Mouse (Mus musculus): Measurements from ENCODE around the gene 3110021N24Rik. TPM values are rescaled to one million over a fixed set of nuclear protein-coding genes. Genes with fewer than 3 reads are reported as not detected.
A peak's percentile ranks its signal among the peaks of the same experiment; 100 is the strongest.

Gene 3110021N24Rik
- polyA plus RNA-seq, 2 experiments: 0.26 to 1.5 TPM

DNA sequence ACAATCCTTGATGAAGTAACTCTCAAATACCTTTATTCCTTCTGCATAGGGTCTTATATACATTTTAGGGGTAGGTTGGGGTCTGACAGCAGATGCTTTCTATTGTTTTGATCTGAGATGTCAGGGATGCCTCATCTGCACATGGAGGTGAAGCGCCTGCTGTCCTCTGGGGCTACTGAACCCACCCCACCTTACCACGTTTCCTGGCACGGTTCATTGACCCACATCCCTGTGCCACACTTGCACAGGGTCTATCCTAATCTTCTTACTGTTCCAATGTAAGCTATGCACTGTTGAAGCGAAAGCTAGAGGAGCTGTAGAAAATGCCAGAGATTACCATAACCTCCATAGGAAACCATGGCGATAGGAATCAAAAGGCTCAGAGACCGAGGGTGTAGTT lies 92.1 kb downstream of the 3110021N24Rik start:
- Histone ChIP-seq H3K27me3 (ENCODE audit: control insufficient read depth, insufficient read depth, low read length) (no peaks in the 10 kb centered on the region), H3K4me3 (replicated peaks; ENCODE audit: low read length) (no peak overlapping the region), H3K9ac (ENCODE audit: low read depth, low read length, severe bottlenecking) (no peak overlapping the region), H3K36me3 (ENCODE audit: control insufficient read depth, insufficient read depth, low read length) (peaks cover 6% of the 10 kb centered on the region), H3K27ac (replicated peaks; ENCODE audit: low read depth, low read length) (no peak overlapping the region), H3K4me1 (ENCODE audit: control insufficient read depth, insufficient read depth, low read length) (no peaks in the 10 kb centered on the region), H3K4me2 (replicated peaks; ENCODE audit: low read depth, low read length, severe bottlenecking) (no peak overlapping the region), H3K9me3 (ENCODE audit: control insufficient read depth, low read length) (no peaks in the 10 kb centered on the region)
- DNase-seq (ENCODE audit: low spot score) (no peak), ATAC-seq (ENCODE audit: low FRiP score, low read depth) (no peak)
- 69% methylated on average over 6 of the region's 6 CpGs for WGBS
- TF ChIP-seq POLR2A (IDR thresholded peaks at IDR 0.05; ENCODE audit: borderline replicate concordance, extremely low read depth, insufficient read depth, insufficient read length): no peak

DNA sequence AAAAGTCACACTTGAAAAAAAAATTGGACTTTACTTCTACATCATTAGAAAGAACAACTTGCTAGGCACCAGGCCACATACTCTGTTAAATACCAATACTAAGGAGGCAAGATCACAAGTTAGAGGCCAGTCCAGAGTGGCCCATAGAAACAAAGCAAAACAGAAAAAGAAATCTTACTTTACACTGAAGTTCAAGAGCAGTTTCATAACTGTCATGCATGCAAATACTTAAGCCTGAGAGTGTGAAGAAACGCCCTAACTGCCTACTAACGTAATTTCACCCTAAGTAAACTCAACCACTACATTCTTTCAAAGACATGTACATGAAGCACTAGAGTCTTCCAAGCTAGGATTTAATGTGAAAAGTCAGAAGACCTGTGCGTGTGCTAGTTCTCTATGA lies 106.2 kb downstream of the 3110021N24Rik start:
- 92% methylated on average over 3 of the region's 3 CpGs for WGBS
- Histone ChIP-seq H3K9me3 (ENCODE audit: control insufficient read depth, low read length) (no peaks in the 10 kb centered on the region), H3K4me2 (replicated peaks; ENCODE audit: low read depth, low read length, severe bottlenecking) (no peak overlapping the region), H3K27ac (replicated peaks; ENCODE audit: low read depth, low read length) (no peak overlapping the region), H3K4me1 (ENCODE audit: control insufficient read depth, insufficient read depth, low read length) (no peaks in the 10 kb centered on the region), H3K36me3 (ENCODE audit: control insufficient read depth, insufficient read depth, low read length) (peaks cover 85% of the 10 kb centered on the region), H3K9ac (ENCODE audit: low read depth, low read length, severe bottlenecking) (no peak overlapping the region), H3K27me3 (ENCODE audit: control insufficient read depth, insufficient read depth, low read length) (no peaks in the 10 kb centered on the region), H3K4me3 (replicated peaks; ENCODE audit: low read length) (no peak overlapping the region)
- no peak for TF ChIP-seq POLR2A (IDR thresholded peaks at IDR 0.05; ENCODE audit: borderline replicate concordance, extremely low read depth, insufficient read depth, insufficient read length)
- DNase-seq (ENCODE audit: low spot score) (no peak), ATAC-seq (ENCODE audit: low FRiP score, low read depth) (no peak)

DNA sequence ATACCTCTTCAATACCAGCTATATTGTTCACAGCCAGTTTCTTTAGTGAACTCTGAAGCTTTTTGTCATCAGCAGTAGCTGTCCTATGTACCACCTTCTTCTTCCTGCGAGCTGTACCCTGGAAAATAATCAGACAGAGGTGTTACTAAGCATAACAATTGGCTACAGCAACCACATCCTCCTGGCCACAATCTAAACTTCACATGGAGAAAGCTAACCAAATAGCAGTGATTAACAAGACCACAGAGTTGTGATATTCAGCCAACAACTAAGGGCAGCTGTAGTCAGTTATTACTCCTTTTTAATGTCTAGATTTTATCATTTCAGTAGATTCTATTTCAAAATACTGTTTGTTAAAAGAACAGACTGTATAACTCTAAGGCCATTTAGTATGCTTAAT lies 106.6 kb downstream of the 3110021N24Rik start:
- H3K4me2 ChIP-seq (replicated peaks; ENCODE audit: low read depth, low read length, severe bottlenecking): no peak overlapping the region
- no peaks in the 10 kb centered on the region for H3K9me3 ChIP-seq (ENCODE audit: control insufficient read depth, low read length)
- DNase-seq (ENCODE audit: low spot score) (no peak), ATAC-seq (ENCODE audit: low FRiP score, low read depth) (no peak)
- no peak for TF ChIP-seq POLR2A (IDR thresholded peaks at IDR 0.05; ENCODE audit: borderline replicate concordance, extremely low read depth, insufficient read depth, insufficient read length)
- H3K4me1 ChIP-seq (ENCODE audit: control insufficient read depth, insufficient read depth, low read length): no peaks in the 10 kb centered on the region
- H3K36me3 ChIP-seq (ENCODE audit: control insufficient read depth, insufficient read depth, low read length): peaks cover 81% of the 10 kb centered on the region
- H3K27me3 ChIP-seq (ENCODE audit: control insufficient read depth, insufficient read depth, low read length): no peaks in the 10 kb centered on the region
- H3K27ac ChIP-seq (replicated peaks; ENCODE audit: low read depth, low read length): no peak overlapping the region
- H3K9ac ChIP-seq (ENCODE audit: low read depth, low read length, severe bottlenecking): no peak overlapping the region
- H3K4me3 ChIP-seq (replicated peaks; ENCODE audit: low read length): no peak overlapping the region
- WGBS: 89% methylated on average over 1 of the region's 1 CpGs

DNA sequence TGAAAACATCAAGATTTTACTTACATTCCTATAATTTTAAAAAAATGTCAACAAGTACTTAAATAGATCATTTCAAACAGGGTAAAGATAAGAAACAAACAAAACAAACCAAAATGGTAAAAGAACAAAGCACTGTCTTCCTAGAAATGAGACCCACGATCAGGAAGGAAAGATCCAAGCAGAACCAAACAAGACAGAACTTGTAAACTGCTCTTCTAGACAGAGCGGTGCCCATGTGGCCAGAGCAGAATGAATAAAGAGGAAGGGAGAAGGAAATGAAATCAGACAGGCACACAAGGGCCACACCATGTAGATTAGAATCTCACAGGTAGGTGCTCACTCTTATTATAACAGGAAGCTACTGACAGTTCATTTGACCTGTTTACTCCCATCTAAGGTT lies 107.2 kb downstream of the 3110021N24Rik start:
- no peak for DNase-seq (ENCODE audit: low spot score)
- Histone ChIP-seq H3K27me3 (ENCODE audit: control insufficient read depth, insufficient read depth, low read length) (no peaks in the 10 kb centered on the region), H3K4me2 (replicated peaks; ENCODE audit: low read depth, low read length, severe bottlenecking) (no peak overlapping the region), H3K36me3 (ENCODE audit: control insufficient read depth, insufficient read depth, low read length) (peaks cover 78% of the 10 kb centered on the region), H3K4me1 (ENCODE audit: control insufficient read depth, insufficient read depth, low read length) (no peaks in the 10 kb centered on the region), H3K9me3 (ENCODE audit: control insufficient read depth, low read length) (no peaks in the 10 kb centered on the region), H3K27ac (replicated peaks; ENCODE audit: low read depth, low read length) (no peak overlapping the region), H3K4me3 (replicated peaks; ENCODE audit: low read length) (no peak overlapping the region), H3K9ac (ENCODE audit: low read depth, low read length, severe bottlenecking) (no peak overlapping the region)
- 78% methylated on average over 2 of the region's 2 CpGs for WGBS
- no peak for ATAC-seq (ENCODE audit: low FRiP score, low read depth)
- TF ChIP-seq POLR2A (IDR thresholded peaks at IDR 0.05; ENCODE audit: borderline replicate concordance, extremely low read depth, insufficient read depth, insufficient read length): no peak

DNA sequence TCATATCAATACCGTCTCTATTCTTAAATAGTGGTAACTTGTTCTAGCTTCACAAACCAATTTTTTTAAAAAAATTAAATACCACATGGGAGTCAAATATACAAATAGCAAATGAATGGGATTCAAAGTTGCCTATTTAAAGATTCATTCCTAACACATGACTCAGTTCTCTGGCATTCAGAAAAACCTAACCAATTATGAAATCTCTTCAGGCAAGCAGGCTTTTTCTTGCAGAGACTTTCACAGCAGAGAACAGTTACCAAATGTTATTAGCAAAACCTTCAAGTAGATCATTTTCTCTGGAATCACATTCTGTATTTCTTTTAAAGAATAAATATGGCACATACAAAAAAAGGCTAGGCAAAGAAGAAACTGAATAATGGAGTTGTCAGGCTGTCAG lies 111.2 kb downstream of the 3110021N24Rik start:
- Histone ChIP-seq H3K27ac (replicated peaks; ENCODE audit: low read depth, low read length) (no peak overlapping the region), H3K36me3 (ENCODE audit: control insufficient read depth, insufficient read depth, low read length) (peaks cover 43% of the 10 kb centered on the region), H3K27me3 (ENCODE audit: control insufficient read depth, insufficient read depth, low read length) (no peaks in the 10 kb centered on the region), H3K4me1 (ENCODE audit: control insufficient read depth, insufficient read depth, low read length) (peaks cover 9% of the 10 kb centered on the region), H3K4me3 (replicated peaks; ENCODE audit: low read length) (no peak overlapping the region), H3K9ac (ENCODE audit: low read depth, low read length, severe bottlenecking) (peak overlapping the region; percentile 25; the same call in 1 of the 2 replicates), H3K4me2 (replicated peaks; ENCODE audit: low read depth, low read length, severe bottlenecking) (no peak overlapping the region), H3K9me3 (ENCODE audit: control insufficient read depth, low read length) (no peaks in the 10 kb centered on the region)
- WGBS: 84% methylated on average over 1 of the region's 1 CpGs
- no peak for TF ChIP-seq POLR2A (IDR thresholded peaks at IDR 0.05; ENCODE audit: borderline replicate concordance, extremely low read depth, insufficient read depth, insufficient read length)
- DNase-seq (ENCODE audit: low spot score) (no peak), ATAC-seq (ENCODE audit: low FRiP score, low read depth) (no peak)

Other genes with a start within 250 kb of the 3110021N24Rik start
- gene Prpf38a, start 140.3 kb upstream of the 3110021N24Rik start, polyA plus RNA-seq (2012; rRNA removed): 29.4 and 51.7 TPM in 2 replicates
- gene Prpf38a, start 140.3 kb upstream of the 3110021N24Rik start, polyA plus RNA-seq (2014; fragmentation: Nextera tagmentation; extraction: Ambion mirVana): 78.1 and 83.0 TPM in 2 replicates
- 6.4 and 7.4 TPM in 2 replicates for gene Orc1, start 140.2 kb upstream of the 3110021N24Rik start, polyA plus RNA-seq (2012; rRNA removed)
- 9.2 and 9.3 TPM in 2 replicates for gene Orc1, start 140.2 kb upstream of the 3110021N24Rik start, polyA plus RNA-seq (2014; fragmentation: Nextera tagmentation; extraction: Ambion mirVana)
- 53.4 and 56.2 TPM in 2 replicates for gene Cc2d1b, start 99.7 kb upstream of the 3110021N24Rik start, polyA plus RNA-seq (2012; rRNA removed)
- 28.9 and 32.4 TPM in 2 replicates for gene Cc2d1b, start 99.7 kb upstream of the 3110021N24Rik start, polyA plus RNA-seq (2014; fragmentation: Nextera tagmentation; extraction: Ambion mirVana)
- gene Zfyve9, start 61.1 kb downstream of the 3110021N24Rik start, polyA plus RNA-seq (2012; rRNA removed): 8.2 and 9.6 TPM in 2 replicates
- gene Zfyve9, start 61.1 kb downstream of the 3110021N24Rik start, polyA plus RNA-seq (2014; fragmentation: Nextera tagmentation; extraction: Ambion mirVana): 5.8 and 6.0 TPM in 2 replicates
- 73.8 and 99.9 TPM in 2 replicates for gene Btf3l4, start 114.0 kb downstream of the 3110021N24Rik start, polyA plus RNA-seq (2012; rRNA removed)
- 167 and 179 TPM in 2 replicates for gene Btf3l4, start 114.0 kb downstream of the 3110021N24Rik start, polyA plus RNA-seq (2014; fragmentation: Nextera tagmentation; extraction: Ambion mirVana)
- 65.2 and 76.3 TPM in 2 replicates for gene Txndc12, start 115.0 kb downstream of the 3110021N24Rik start, polyA plus RNA-seq (2012; rRNA removed)
- gene Txndc12, start 115.0 kb downstream of the 3110021N24Rik start, polyA plus RNA-seq (2014; fragmentation: Nextera tagmentation; extraction: Ambion mirVana): 105 and 116 TPM in 2 replicates
- 39.9 and 49.7 TPM in 2 replicates for gene Kti12, start 128.1 kb downstream of the 3110021N24Rik start, polyA plus RNA-seq (2012; rRNA removed)
- gene Kti12, start 128.1 kb downstream of the 3110021N24Rik start, polyA plus RNA-seq (2014; fragmentation: Nextera tagmentation; extraction: Ambion mirVana): 45.1 and 47.3 TPM in 2 replicates
- gene A730015C16Rik, start 129.0 kb downstream of the 3110021N24Rik start, polyA plus RNA-seq (2012; rRNA removed): 0.08 and 0.22 TPM in 2 replicates
- 1.4 and 1.6 TPM in 2 replicates for gene A730015C16Rik, start 129.0 kb downstream of the 3110021N24Rik start, polyA plus RNA-seq (2014; fragmentation: Nextera tagmentation; extraction: Ambion mirVana)
- gene Rab3b, start 159.4 kb downstream of the 3110021N24Rik start, polyA plus RNA-seq (2012; rRNA removed): 9.8 and 11.9 TPM in 2 replicates
- gene Rab3b, start 159.4 kb downstream of the 3110021N24Rik start, polyA plus RNA-seq (2014; fragmentation: Nextera tagmentation; extraction: Ambion mirVana): 15.0 and 21.2 TPM in 2 replicates